Mouse (Mus musculus) forebrain, postnatal 0 days (tissue): ENCODE data around the gene Auh. TPM values are rescaled to one million over a fixed set of nuclear protein-coding genes. Genes with fewer than 3 reads are reported as not detected.

ENCODE experiments used
- ATAC-seq: fragments of 200-750 bp; cut with Nextera tagmentation; 2 replicates; pipeline ENCODE4 v1.8.0; 2017; ENCODE audit warnings: mild to moderate bottlenecking, moderate library complexity
- DNase-seq: peaks from one replicate; pipeline ENCODE4 v3.0.0-alpha.2; 2015
- H3K27ac ChIP-seq: fragments of 300-500 bp; sonication (generic); 2 replicates; pipeline ENCODE4 v1.5.1; 2014; ENCODE audit warnings: low read depth, mild to moderate bottlenecking, antibody characterized with exemption, low read length, moderate library complexity, mixed read lengths
- H3K27me3 ChIP-seq: fragments of 300-500 bp; sonication (generic); 2 replicates; pipeline ENCODE4 v1.6.1; 2014; ENCODE audit warnings: mild to moderate bottlenecking, low read length, mixed read lengths; ENCODE audit not compliant: insufficient read depth
- H3K36me3 ChIP-seq: fragments of 300-500 bp; sonication (generic); 2 replicates; pipeline ENCODE4 v1.6.1; 2014; ENCODE audit warnings: mild to moderate bottlenecking, moderate library complexity; ENCODE audit not compliant: insufficient read depth
- H3K4me1 ChIP-seq: fragments of 300-500 bp; sonication (generic); 2 replicates; pipeline ENCODE4 v1.6.1; 2014; ENCODE audit warnings: antibody characterized with exemption; ENCODE audit not compliant: insufficient read depth
- H3K4me2 ChIP-seq: fragments of 300-500 bp; sonication (generic); 2 replicates; pipeline ENCODE4 v1.6.1; 2014; ENCODE audit warnings: low read depth, mild to moderate bottlenecking, moderate library complexity
- H3K4me3 ChIP-seq: fragments of 300-500 bp; sonication (generic); 2 replicates; pipeline ENCODE4 v1.5.1; 2014; ENCODE audit warnings: low read depth, low read length, mixed read lengths
- H3K9ac ChIP-seq: fragments of 300-500 bp; sonication (generic); 2 replicates; pipeline ENCODE4 v1.6.1; 2014; ENCODE audit warnings: mild to moderate bottlenecking
- H3K9me3 ChIP-seq: fragments of 300-500 bp; sonication (generic); 2 replicates; pipeline ENCODE4 v1.6.1; 2016; ENCODE audit warnings: low read length
- CTCF ChIP-seq: sonication (generic); IDR thresholded peaks from 2 replicates; pipeline ENCODE4 v1.5.1; 2016; ENCODE audit warnings: antibody characterized with exemption, control low read depth, low read depth
- WGBS: fragments of 180-500 bp; shearing (Covaris S2); extraction: QIAGEN DNeasy Blood & Tissue Kit; methylation state at CpG from one replicate; pipeline ENCODE4 v1.1.7; 2014; 5-methylcytosine and 5-hydroxymethylcytosine counted together
- polyA plus RNA-seq: library from polyadenylated mRNA; unstranded; fragments of >200 nt; fragmentation: Nextera tagmentation; extraction: Ambion mirVana; gene quantifications from 2 replicates; pipeline ENCODE4 v1.2.1, GENCODE M21; 2015
- total RNA-seq: library from RNA; depleted of rRNA; stranded (reverse); fragments of >200 nt; gene quantifications from 2 replicates; pipeline ENCODE4 v1.2.3, GENCODE M21; 2014

Auh gene
- total and polyA plus RNA-seq, 2 experiments from 2014 or later, result 50.3 to 58.7 TPM

DNA sequence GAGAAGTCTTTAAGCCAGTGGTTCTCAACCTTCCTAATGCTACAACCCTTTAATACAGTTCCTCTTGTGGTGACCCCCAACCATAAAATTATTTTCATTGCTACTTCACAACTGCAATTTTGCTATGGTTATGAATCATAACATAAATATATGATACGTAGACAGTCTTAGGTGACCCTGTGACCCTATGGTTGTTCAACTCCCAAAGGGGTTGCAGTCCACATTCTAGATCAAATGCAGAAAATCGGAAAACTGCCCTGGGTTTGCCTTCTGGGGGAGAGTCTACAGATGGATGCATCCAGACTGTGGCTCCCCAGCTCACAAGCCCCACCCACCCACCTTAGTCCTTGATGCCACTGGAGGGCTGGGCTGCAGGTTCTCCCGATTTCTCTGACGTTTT is 77.6 kb downstream of the Auh start:
- DNase-seq, result no peak
- Histone ChIP-seq H3K36me3 (no peaks in the 10 kb centered on the region; the same call in 1 of the 2 replicates), H3K27me3 (no peaks in the 10 kb centered on the region), H3K4me3 (no peak overlapping the region), H3K4me1 (no peaks in the 10 kb centered on the region), H3K9me3 (no peaks in the 10 kb centered on the region), H3K4me2 (no peak overlapping the region), H3K27ac (no peak overlapping the region), H3K9ac (no peak overlapping the region)
- TF ChIP-seq CTCF, result no peak
- ATAC-seq, result no peak
- 91% methylated on average over 4 of the region's 4 CpGs for WGBS

DNA sequence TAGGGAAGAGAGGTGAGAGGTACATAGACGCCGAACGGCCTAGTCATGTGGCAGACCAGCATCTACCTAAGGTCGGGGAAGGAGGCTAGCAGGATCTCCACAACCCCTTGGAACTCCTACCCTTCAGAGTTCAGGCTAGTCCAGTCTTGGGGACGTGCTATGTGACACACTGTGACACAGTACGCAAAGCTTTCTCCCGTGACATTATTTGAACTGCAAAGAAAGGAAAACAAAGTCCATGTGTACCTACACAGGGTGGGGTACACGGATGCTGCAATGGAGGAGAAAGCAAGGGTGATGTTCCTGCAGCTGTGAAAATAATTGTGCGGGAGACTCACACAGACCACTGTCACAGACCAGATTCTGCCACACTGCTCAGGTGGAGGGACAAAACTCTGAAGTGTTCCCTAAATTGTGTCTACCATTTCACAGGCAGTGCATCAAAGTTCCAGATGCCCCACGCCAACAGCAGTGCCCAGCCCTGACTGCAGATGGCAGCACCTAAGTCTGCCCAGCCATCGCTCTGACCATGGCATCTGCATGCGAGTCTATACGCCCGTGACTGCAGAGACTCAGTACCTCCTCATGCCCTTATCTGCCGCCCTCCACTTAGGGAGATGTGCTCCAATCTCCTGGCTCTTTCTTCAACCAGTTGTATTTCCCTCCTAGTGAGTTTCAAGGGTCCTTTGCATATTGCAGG is 79.3 kb downstream of the Auh start:
- H3K27ac ChIP-seq, result no peak overlapping the region
- 86% methylated on average over 15 of the region's 15 CpGs for WGBS
- 0 out of 2 replicates have a peak, but pooled peaks have one; percentile 30 for TF ChIP-seq CTCF

DNA sequence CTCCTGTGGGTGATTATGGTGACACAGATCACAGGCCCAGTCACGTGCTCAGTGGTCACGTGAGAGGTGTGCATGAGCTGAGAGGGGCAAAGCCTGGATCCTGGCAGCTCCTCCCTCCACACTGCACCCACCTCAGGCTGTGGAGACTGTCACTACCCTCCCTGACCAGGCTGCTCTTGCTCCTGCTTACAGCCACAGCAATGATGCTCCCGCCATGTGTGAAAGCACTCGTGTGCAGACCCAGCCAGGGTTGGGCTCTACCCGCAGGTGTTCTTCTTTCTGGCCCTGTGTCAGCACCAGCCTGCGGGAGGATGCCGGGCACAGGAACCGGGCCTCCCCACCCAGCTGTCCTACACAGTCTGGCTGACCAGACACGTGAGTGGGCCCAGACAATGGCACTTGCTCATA is 80.1 kb downstream of the Auh start:
- no peaks in the 10 kb centered on the region for H3K27me3 ChIP-seq
- 47% methylated on average over 9 of the region's 9 CpGs for WGBS
- no peak overlapping the region for H3K4me2 ChIP-seq
- H3K9ac ChIP-seq, result no peak overlapping the region
- no peak overlapping the region; the same call in 1 of the 2 replicates for H3K27ac ChIP-seq
- TF ChIP-seq CTCF, result no peak
- no peaks in the 10 kb centered on the region; the same call in 1 of the 2 replicates for H3K36me3 ChIP-seq
- H3K4me3 ChIP-seq, result no peak overlapping the region
- H3K4me1 ChIP-seq, result no peaks in the 10 kb centered on the region
- no peak for DNase-seq
- peak; percentile 54 for ATAC-seq
- no peaks in the 10 kb centered on the region for H3K9me3 ChIP-seq

More for the DNA sequence above, 79.3 kb downstream of the Auh start:
- ATAC-seq (no peak), DNase-seq (no peak)
- no peak overlapping the region for H3K4me3 ChIP-seq
- H3K36me3 ChIP-seq, result no peaks in the 10 kb centered on the region; the same call in 1 of the 2 replicates
- no peaks in the 10 kb centered on the region for H3K9me3 ChIP-seq
- no peak overlapping the region for H3K4me2 ChIP-seq
- H3K4me1 ChIP-seq, result no peaks in the 10 kb centered on the region
- H3K27me3 ChIP-seq, result no peaks in the 10 kb centered on the region
- no peak overlapping the region for H3K9ac ChIP-seq

DNA sequence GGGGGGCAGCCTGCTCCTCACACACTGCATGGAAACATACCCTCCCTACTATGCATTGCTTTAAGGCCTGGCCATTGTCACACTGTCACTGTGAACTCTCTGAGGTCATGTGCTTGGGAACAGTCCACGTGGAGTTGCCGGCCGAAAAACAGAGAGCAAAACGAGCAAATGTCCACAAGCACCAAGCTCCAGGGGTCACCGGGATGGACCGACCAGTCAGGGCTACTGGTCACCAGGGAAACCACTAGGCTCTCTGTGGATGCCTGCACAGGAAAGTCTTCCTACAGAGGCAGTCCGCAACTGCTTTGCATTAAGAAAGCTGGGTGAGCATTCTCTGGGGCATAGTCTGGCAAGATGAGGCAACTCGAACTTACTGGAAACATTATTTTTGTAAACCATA is 82.0 kb downstream of the Auh start:
- no peak for DNase-seq
- no peak for ATAC-seq
- H3K36me3 ChIP-seq, result no peaks in the 10 kb centered on the region
- WGBS, result 79% methylated on average over 8 of the region's 8 CpGs
- no peak for TF ChIP-seq CTCF
- no peaks in the 10 kb centered on the region for H3K27me3 ChIP-seq
- no peak overlapping the region for H3K4me3 ChIP-seq
- no peak overlapping the region for H3K27ac ChIP-seq
- H3K4me2 ChIP-seq, result no peak overlapping the region
- no peak overlapping the region for H3K9ac ChIP-seq
- H3K4me1 ChIP-seq, result peaks cover 11% of the 10 kb centered on the region
- no peaks in the 10 kb centered on the region for H3K9me3 ChIP-seq

DNA sequence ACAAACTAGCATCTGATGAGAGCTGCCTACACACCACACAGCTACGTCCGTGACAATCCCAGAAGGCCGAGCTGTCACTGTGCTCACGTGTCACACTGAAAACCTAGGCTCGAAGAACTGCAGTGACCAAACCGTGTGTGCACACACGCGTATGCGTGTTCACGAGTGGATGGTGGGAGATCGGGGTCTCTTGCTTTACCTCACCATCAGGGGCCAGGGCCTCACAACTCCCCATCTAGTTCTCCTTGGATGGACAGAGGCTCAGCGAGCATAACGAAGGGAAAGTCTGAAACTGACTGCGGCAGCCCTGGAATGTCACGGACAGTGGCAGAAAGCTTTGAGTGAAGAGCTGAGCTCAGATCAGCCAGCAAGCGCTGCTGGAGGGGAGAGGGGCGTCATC is 82.4 kb downstream of the Auh start:
- H3K36me3 ChIP-seq, result no peaks in the 10 kb centered on the region

DNA sequence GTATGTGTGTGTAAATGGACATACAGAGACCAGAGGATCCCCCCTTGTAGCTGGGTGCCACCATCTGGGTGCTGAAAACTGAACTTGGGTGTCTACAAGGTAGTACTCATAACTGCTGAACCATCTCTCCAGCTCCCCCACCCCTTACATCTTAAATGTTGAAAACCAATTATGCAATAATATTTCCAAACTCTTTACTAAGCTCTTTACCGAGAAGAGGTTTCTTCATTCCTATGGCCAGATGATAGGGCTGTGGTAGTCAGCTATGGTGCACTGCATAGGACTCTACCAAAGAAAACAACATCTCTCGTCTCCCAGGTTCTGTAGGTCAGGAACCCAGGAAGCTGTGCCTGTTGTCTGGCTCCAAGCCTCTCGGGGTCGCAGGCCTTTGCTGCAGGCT is 83.9 kb downstream of the Auh start:
- H3K9ac ChIP-seq, result no peak overlapping the region
- 91% methylated on average over 4 of the region's 4 CpGs for WGBS
- DNase-seq, result no peak

More for the DNA sequence above, 82.4 kb downstream of the Auh start:
- ATAC-seq (no peak), DNase-seq (no peak)
- Histone ChIP-seq H3K4me3 (no peak overlapping the region), H3K4me1 (peaks cover 11% of the 10 kb centered on the region), H3K4me2 (no peak overlapping the region), H3K9ac (no peak overlapping the region), H3K9me3 (no peaks in the 10 kb centered on the region), H3K27me3 (no peaks in the 10 kb centered on the region), H3K27ac (no peak overlapping the region)
- TF ChIP-seq CTCF, result no peak
- 85% methylated on average over 17 of the region's 17 CpGs for WGBS

DNA sequence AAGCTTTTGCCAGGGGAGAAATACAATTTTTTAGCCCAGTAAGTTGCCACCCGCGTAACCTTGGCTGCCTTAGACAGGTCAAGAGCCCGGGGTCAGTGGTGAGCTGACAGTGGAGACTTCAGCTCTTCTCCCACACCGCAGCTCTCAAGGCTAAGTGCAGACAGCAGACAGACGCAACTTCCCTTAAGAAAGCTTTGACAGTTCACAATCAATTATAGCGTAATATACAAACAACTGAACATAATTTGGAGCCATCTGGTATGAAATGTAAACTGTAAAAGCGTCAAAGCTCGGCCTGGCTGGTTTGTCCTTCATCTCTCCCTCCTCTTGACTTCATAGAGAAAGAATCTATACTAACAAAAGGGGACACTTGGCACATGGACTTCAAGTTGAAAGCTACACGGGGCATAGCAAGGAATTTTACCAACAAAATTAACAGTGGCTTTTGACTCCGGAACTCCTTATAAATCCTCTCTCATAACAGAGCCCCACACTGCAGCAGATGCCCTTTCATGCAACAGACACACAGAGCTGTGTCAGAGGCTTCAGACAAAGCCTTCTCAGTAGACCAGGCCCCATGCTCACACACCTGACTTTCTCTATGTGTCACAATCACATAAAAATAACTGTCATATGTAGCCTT is 85.8 kb downstream of the Auh start:
- no peak overlapping the region for H3K4me2 ChIP-seq
- no peak overlapping the region for H3K9ac ChIP-seq
- ATAC-seq (peak; percentile 44; the same call in 1 of the 2 replicates), DNase-seq (peak; percentile 53)
- H3K27me3 ChIP-seq, result no peaks in the 10 kb centered on the region
- no peaks in the 10 kb centered on the region for H3K36me3 ChIP-seq
- WGBS, result 60% methylated on average over 10 of the region's 10 CpGs
- H3K9me3 ChIP-seq, result no peaks in the 10 kb centered on the region
- peak overlapping the region; percentile 57 for H3K27ac ChIP-seq
- TF ChIP-seq CTCF, result no peak
- H3K4me3 ChIP-seq, result no peak overlapping the region
- H3K4me1 ChIP-seq, result peaks cover 11% of the 10 kb centered on the region

More for the DNA sequence above, 83.9 kb downstream of the Auh start:
- H3K27ac ChIP-seq, result no peak overlapping the region
- H3K4me3 ChIP-seq, result no peak overlapping the region
- no peak for ATAC-seq
- no peak overlapping the region for H3K4me2 ChIP-seq
- H3K9me3 ChIP-seq, result no peaks in the 10 kb centered on the region
- TF ChIP-seq CTCF, result no peak
- H3K4me1 ChIP-seq, result peaks cover 11% of the 10 kb centered on the region
- no peaks in the 10 kb centered on the region for H3K36me3 ChIP-seq
- no peaks in the 10 kb centered on the region for H3K27me3 ChIP-seq
